In the genomic region with DNA sequence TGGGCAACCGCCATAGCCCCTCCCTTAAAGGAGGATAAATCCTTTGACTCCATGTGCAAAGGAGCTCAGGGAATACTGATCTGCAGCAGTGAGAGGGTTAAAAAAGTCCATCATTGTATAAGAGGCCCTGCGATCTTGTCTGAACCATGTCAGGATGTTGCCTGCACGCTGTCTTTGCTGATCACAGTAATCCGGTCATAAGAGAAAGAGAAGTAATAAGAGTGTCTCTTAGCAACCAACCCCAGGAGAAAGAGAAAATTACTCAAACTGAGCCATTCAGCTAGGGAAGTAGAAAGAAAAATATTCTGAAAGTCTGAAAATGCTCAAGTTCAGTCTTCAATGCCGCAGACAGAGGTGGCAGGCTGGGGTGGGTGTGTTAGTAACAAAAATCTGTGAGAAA, we compare ENCODE assay signal across 9 mouse cellular contexts.
A peak's percentile ranks its signal among the peaks of the same experiment; 100 is the strongest.
DNase-seq lines count a peak whose midpoint lies in the region; ATAC-seq and TF ChIP-seq lines count a peak whose summit lies in the region.
"Had no signal": no experiment of that assay in that cellular context is flagged by ENCODE, and none has a peak within 500 bp of the region (broad histone marks: within the 10 kb centered on the region; RNA-seq: fewer than 3 reads in every experiment).

No protein-coding gene starts in this region.

- H3K27ac ChIP-seq in embryonic facial prominence, embryonic 11.5 days (replicated peaks; ENCODE audit: low read depth, low read length): no peak overlapping the region
- no peak overlapping the region for H3K27ac ChIP-seq in embryonic facial prominence, embryonic 10.5 days (replicated peaks)
- H3K27ac ChIP-seq in midbrain, embryonic 11.5 days (ENCODE audit: low read depth, low read length): no peak overlapping the region
- H3K27ac ChIP-seq in midbrain, embryonic 10.5 days (replicated peaks): no peak overlapping the region
- peak overlapping the region; percentile 62 for H3K27ac ChIP-seq in forebrain, postnatal 0 days (ENCODE audit: low read depth, low read length)

- peak; percentile 15 for DNase-seq in embryonic facial prominence, embryonic 11.5 days (ENCODE audit: low spot score)
- no peak for DNase-seq in embryonic facial prominence, embryonic 10.5 days (ENCODE audit: low spot score)
- DNase-seq in midbrain, embryonic 11.5 days (ENCODE audit: low spot score, missing footprints): no peak
- DNase-seq in midbrain, embryonic 10.5 days (ENCODE audit: low spot score): no peak
- DNase-seq in forebrain, postnatal 0 days: peak; percentile 44
- DNase-seq in naive thymus-derived CD4-positive, alpha-beta T cell, adult 2 months (ENCODE audit: low read depth): peak; percentile 54
- no peak for DNase-seq in gastrocnemius, adult 8-10 months (ENCODE audit: low spot score in 2 of 2)
- no peak for DNase-seq in ovary, postnatal 10 days (ENCODE audit: low spot score)
- DNase-seq: cerebellum, adult 2 months had no signal

- ATAC-seq in embryonic facial prominence, embryonic 11.5 days (replicated peaks; ENCODE audit: insufficient number of reproducible peaks, low FRiP score, low TSS enrichment, low read depth): no peak
- ATAC-seq in midbrain, embryonic 11.5 days (ENCODE audit: low FRiP score): peak; percentile 66
- peak; percentile 87 for ATAC-seq in forebrain, postnatal 0 days

- H3K9ac ChIP-seq in embryonic facial prominence, embryonic 11.5 days (replicated peaks; ENCODE audit: low read length): no peak overlapping the region
- H3K9ac ChIP-seq in midbrain, embryonic 11.5 days (ENCODE audit: low read length): no peak overlapping the region
- H3K9ac ChIP-seq in forebrain, postnatal 0 days: no peak overlapping the region

- H3K36me3 ChIP-seq in embryonic facial prominence, embryonic 11.5 days (replicated peaks; ENCODE audit: control insufficient read depth, insufficient read depth, low read depth, low read length): no peaks in the 10 kb centered on the region
- H3K36me3 ChIP-seq in embryonic facial prominence, embryonic 10.5 days (replicated peaks): no peaks in the 10 kb centered on the region
- no peaks in the 10 kb centered on the region for H3K36me3 ChIP-seq in midbrain, embryonic 11.5 days (ENCODE audit: control insufficient read depth, insufficient read depth, low read length)
- H3K36me3 ChIP-seq in midbrain, embryonic 10.5 days: no peaks in the 10 kb centered on the region
- H3K36me3 ChIP-seq in forebrain, postnatal 0 days (ENCODE audit: insufficient read depth): no peaks in the 10 kb centered on the region

- no peak overlapping the region for H3K4me2 ChIP-seq in embryonic facial prominence, embryonic 11.5 days (ENCODE audit: low read depth, low read length)
- no peak overlapping the region for H3K4me2 ChIP-seq in midbrain, embryonic 11.5 days
- H3K4me2 ChIP-seq in forebrain, postnatal 0 days (ENCODE audit: low read depth): no peak overlapping the region

- H3K9me3 ChIP-seq in embryonic facial prominence, embryonic 11.5 days (replicated peaks; ENCODE audit: control insufficient read depth, low read length): no peaks in the 10 kb centered on the region
- no peaks in the 10 kb centered on the region for H3K9me3 ChIP-seq in embryonic facial prominence, embryonic 10.5 days
- H3K9me3 ChIP-seq in midbrain, embryonic 11.5 days (ENCODE audit: control insufficient read depth, low read length): no peaks in the 10 kb centered on the region
- no peaks in the 10 kb centered on the region for H3K9me3 ChIP-seq in midbrain, embryonic 10.5 days (replicated peaks)
- H3K9me3 ChIP-seq in forebrain, postnatal 0 days (ENCODE audit: low read length): no peaks in the 10 kb centered on the region

- WGBS in embryonic facial prominence, embryonic 11.5 days: 47% methylated on average over 5 of the region's 5 CpGs
- WGBS in embryonic facial prominence, embryonic 10.5 days: 59% methylated on average over 5 of the region's 5 CpGs
- 36% methylated on average over 5 of the region's 5 CpGs for WGBS in midbrain, embryonic 11.5 days
- WGBS in midbrain, embryonic 10.5 days: 55% methylated on average over 5 of the region's 5 CpGs
- WGBS in forebrain, postnatal 0 days: 23% methylated on average over 5 of the region's 5 CpGs

- no peak for TF ChIP-seq CTCF in forebrain, postnatal 0 days (IDR thresholded peaks at IDR 0.05; ENCODE audit: low read depth)

- H3K4me3 ChIP-seq in embryonic facial prominence, embryonic 11.5 days (ENCODE audit: low read depth, low read length): no peak overlapping the region
- no peak overlapping the region for H3K4me3 ChIP-seq in embryonic facial prominence, embryonic 10.5 days
- no peak overlapping the region for H3K4me3 ChIP-seq in midbrain, embryonic 11.5 days (ENCODE audit: low read depth, low read length)
- no peak overlapping the region for H3K4me3 ChIP-seq in midbrain, embryonic 10.5 days
- H3K4me3 ChIP-seq in forebrain, postnatal 0 days (ENCODE audit: low read depth, low read length): no peak overlapping the region

- H3K27me3 ChIP-seq in embryonic facial prominence, embryonic 11.5 days (ENCODE audit: control insufficient read depth, insufficient read depth, low read length): no peaks in the 10 kb centered on the region
- no peaks in the 10 kb centered on the region for H3K27me3 ChIP-seq in embryonic facial prominence, embryonic 10.5 days (replicated peaks; ENCODE audit: low read depth, poor library complexity, severe bottlenecking)
- no peaks in the 10 kb centered on the region for H3K27me3 ChIP-seq in midbrain, embryonic 11.5 days (ENCODE audit: control insufficient read depth, insufficient read depth, low read length)
- H3K27me3 ChIP-seq in midbrain, embryonic 10.5 days (ENCODE audit: low read depth, poor library complexity, severe bottlenecking): no peaks in the 10 kb centered on the region
- H3K27me3 ChIP-seq in forebrain, postnatal 0 days (ENCODE audit: insufficient read depth, low read length): no peaks in the 10 kb centered on the region

- H3K4me1 ChIP-seq in embryonic facial prominence, embryonic 11.5 days (ENCODE audit: control insufficient read depth, insufficient read depth, low read length): no peaks in the 10 kb centered on the region
- peaks cover 21% of the 10 kb centered on the region for H3K4me1 ChIP-seq in embryonic facial prominence, embryonic 10.5 days
- H3K4me1 ChIP-seq in midbrain, embryonic 11.5 days (ENCODE audit: control insufficient read depth, insufficient read depth, low read length): peaks cover 5% of the 10 kb centered on the region; the same call in 1 of the 2 replicates
- H3K4me1 ChIP-seq in midbrain, embryonic 10.5 days: peaks cover 16% of the 10 kb centered on the region
- peaks cover 7% of the 10 kb centered on the region for H3K4me1 ChIP-seq in forebrain, postnatal 0 days (ENCODE audit: insufficient read depth)

Comparison
In these comparisons a context has a peak if more than half of its experiments do, and no peak if none do; other contexts are left out.
1. DNase-seq: peak in embryonic facial prominence, embryonic 11.5 days (single experiment), forebrain, postnatal 0 days (single experiment) and naive thymus-derived CD4-positive, alpha-beta T cell, adult 2 months (single experiment); none in embryonic facial prominence, embryonic 10.5 days (single experiment), midbrain, embryonic 11.5 days (single experiment), midbrain, embryonic 10.5 days (single experiment), gastrocnemius, adult 8-10 months (0 of 2) and ovary, postnatal 10 days (single experiment).